Mouse (Mus musculus): ENCODE measurements around the gene Spin2c.
A peak's percentile ranks its signal among the peaks of the same experiment; 100 is the strongest.

Spin2c gene

GRCm38 (mm10) chrX:153831951-153832561 is at the start of gene Spin2c:
Gene Spin2c (plus strand): TSS chrX:153832225.
- DNase-seq (ENCODE audit: low spot score), result peak; percentile 19

GRCm38 (mm10) chrX:153832606-153833005 is 581 bp downstream of the Spin2c start:
- DNase-seq (ENCODE audit: low spot score), result no peak

Measured in ovary, postnatal 10 days (tissue).